Mouse (Mus musculus): Measurements from ENCODE around the gene Fbrsl1.

GRCm38 (mm10) chr5:110395006-110395661 is 53.2 kb downstream of the Fbrsl1 start:
- TF ChIP-seq CTCF (IDR thresholded peaks at IDR 0.05; ENCODE audit: low read depth, low read length) (no peak), POLR2A (IDR thresholded peaks at IDR 0.05; ENCODE audit: insufficient read depth, low read length) (no peak)
